Mouse (Mus musculus) kidney, postnatal 0 days (tissue): Measurements from ENCODE around the gene Adk. TPM values are rescaled to one million over a fixed set of nuclear protein-coding genes. Genes with fewer than 3 reads are reported as not detected.
A peak's percentile ranks its signal among the peaks of the same experiment; 100 is the strongest.

ENCODE experiments used
- ATAC-seq: fragments of 200-750 bp; cut with Nextera tagmentation; replicated peaks from 2 replicates; pipeline ENCODE4 v1.8.0; 2017; ENCODE audit warnings: low read depth, moderate number of reproducible peaks, moderate TSS enrichment, moderate library complexity; ENCODE audit not compliant: low FRiP score
- DNase-seq: peaks from one replicate; pipeline ENCODE4 v3.0.0-alpha.2; 2016; ENCODE audit warnings: low spot score
- H3K27ac ChIP-seq: fragments of 300-500 bp; sonication (generic); 2 replicates; pipeline ENCODE4 v1.5.1; 2014; ENCODE audit warnings: mild to moderate bottlenecking
- H3K27me3 ChIP-seq: fragments of 300-500 bp; sonication (generic); 2 replicates; pipeline ENCODE4 v1.6.1; 2014; ENCODE audit warnings: low read length, mixed read lengths; ENCODE audit not compliant: insufficient read depth
- H3K36me3 ChIP-seq: fragments of 300-500 bp; sonication (generic); 2 replicates; pipeline ENCODE4 v1.6.1; 2014; ENCODE audit warnings: low read length, mixed read lengths; ENCODE audit not compliant: insufficient read depth
- H3K4me1 ChIP-seq: fragments of 300-500 bp; sonication (generic); replicated peaks from 2 replicates; pipeline ENCODE4 v1.6.1; 2014; ENCODE audit warnings: antibody characterized with exemption, low read length, mixed read lengths; ENCODE audit not compliant: insufficient read depth
- H3K4me2 ChIP-seq: fragments of 300-500 bp; sonication (generic); 2 replicates; pipeline ENCODE4 v1.6.1; 2014; ENCODE audit warnings: mild to moderate bottlenecking, low read length, moderate library complexity, mixed read lengths
- H3K4me3 ChIP-seq: fragments of 300-500 bp; sonication (generic); replicated peaks from 2 replicates; pipeline ENCODE4 v1.5.1; 2014; ENCODE audit warnings: low read depth, low read length
- H3K9ac ChIP-seq: fragments of 300-500 bp; sonication (generic); 2 replicates; pipeline ENCODE4 v1.6.1; 2014; ENCODE audit warnings: low read depth, low read length
- H3K9me3 ChIP-seq: fragments of 300-500 bp; sonication (generic); replicated peaks from 2 replicates; pipeline ENCODE4 v1.6.1; 2016; ENCODE audit warnings: low read length, inconsistent platforms, mixed read lengths
- CTCF ChIP-seq: IDR thresholded peaks from 2 replicates; pipeline ENCODE4 v1.5.1; 2016; ENCODE audit warnings: antibody characterized with exemption, low read depth, mild to moderate bottlenecking, moderate library complexity
- WGBS: fragments of 180-500 bp; shearing (Covaris S2); extraction: QIAGEN DNeasy Blood & Tissue Kit; methylation state at CpG from one replicate; pipeline ENCODE4 v1.1.7; 2014; 5-methylcytosine and 5-hydroxymethylcytosine counted together
- polyA plus RNA-seq: library from polyadenylated mRNA; unstranded; fragments of >200 nt; fragmentation: Nextera tagmentation; extraction: Ambion mirVana; gene quantifications from 2 replicates; pipeline ENCODE4 v1.2.1, GENCODE M21; 2015

Adk gene
- polyA plus RNA-seq, 1 experiment from 2014 or later, result 193 TPM

- ATAC-seq, result no peak
- WGBS, result 89% methylated on average over 6 of the region's 6 CpGs
- DNase-seq, result no peak
- Histone ChIP-seq H3K9me3 (no peaks in the 10 kb centered on the region), H3K27ac (no peak overlapping the region), H3K4me3 (no peak overlapping the region), H3K4me2 (no peak overlapping the region), H3K36me3 (no peaks in the 10 kb centered on the region), H3K4me1 (no peaks in the 10 kb centered on the region), H3K9ac (no peak overlapping the region), H3K27me3 (no peaks in the 10 kb centered on the region)
- no peak for TF ChIP-seq CTCF
These were observed 126.0 kb downstream of the Adk start for GRCm38 (mm10) chr14:21178356-21178755.

DNA sequence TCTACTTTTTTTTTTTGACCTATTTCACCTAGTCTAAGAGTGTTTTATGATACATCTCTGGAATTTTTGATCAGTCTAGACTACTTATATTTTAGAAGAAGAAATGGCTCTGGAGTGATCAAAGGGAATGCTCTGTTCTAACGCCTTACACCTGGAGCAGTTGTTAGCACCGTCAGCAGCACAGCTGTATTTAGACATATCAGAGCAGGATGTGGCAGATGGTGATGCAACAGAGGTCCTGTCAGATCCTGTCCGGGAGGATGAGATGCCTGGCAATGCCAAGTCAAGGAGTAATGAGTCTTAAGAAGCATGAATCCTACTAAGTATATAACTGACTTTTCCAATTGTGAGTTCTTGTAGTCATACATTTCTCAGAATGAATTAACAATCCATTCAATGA is 128.7 kb downstream of the Adk start:
- H3K4me1 ChIP-seq, result no peaks in the 10 kb centered on the region
- DNase-seq (no peak), ATAC-seq (no peak)
- H3K27ac ChIP-seq, result no peak overlapping the region
- TF ChIP-seq CTCF, result no peak
- H3K9me3 ChIP-seq, result no peaks in the 10 kb centered on the region
- WGBS, result 57% methylated on average over 3 of the region's 3 CpGs
- H3K4me3 ChIP-seq, result no peak overlapping the region
- H3K9ac ChIP-seq, result no peak overlapping the region
- H3K36me3 ChIP-seq, result no peaks in the 10 kb centered on the region
- H3K27me3 ChIP-seq, result no peaks in the 10 kb centered on the region
- H3K4me2 ChIP-seq, result no peak overlapping the region

DNA sequence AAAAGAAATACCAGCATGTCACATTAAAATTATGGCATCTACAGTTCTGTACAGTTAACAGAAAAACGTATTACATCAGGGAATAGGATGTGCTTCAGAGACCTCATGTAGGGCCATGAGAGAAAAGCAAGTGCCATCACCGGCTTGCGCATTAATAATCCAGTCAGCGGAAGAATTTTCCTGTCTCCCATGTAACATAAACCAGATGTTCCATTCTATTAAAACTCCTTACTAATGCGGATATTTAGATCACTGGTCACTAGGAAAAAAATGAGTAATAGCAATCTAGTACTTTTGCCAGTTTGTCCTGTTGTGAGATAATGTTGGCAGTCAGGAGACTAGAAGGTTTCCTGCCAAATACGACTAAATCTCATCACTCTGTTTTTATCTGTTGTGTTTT is 139.6 kb downstream of the Adk start:
- no peak for TF ChIP-seq CTCF
- 58% methylated on average over 6 of the region's 6 CpGs for WGBS
- DNase-seq, result peak; percentile 42

GRCm38 (mm10) chr14:21192749-21193148 is 140.4 kb downstream of the Adk start:
- no peak overlapping the region for H3K4me3 ChIP-seq
- no peak for ATAC-seq
- no peaks in the 10 kb centered on the region for H3K36me3 ChIP-seq
- DNase-seq, result no peak
- H3K4me1 ChIP-seq, result no peaks in the 10 kb centered on the region
- no peak overlapping the region for H3K4me2 ChIP-seq
- H3K27me3 ChIP-seq, result no peaks in the 10 kb centered on the region
- WGBS, result 79% methylated on average over 3 of the region's 3 CpGs
- H3K9ac ChIP-seq, result no peak overlapping the region
- no peak for TF ChIP-seq CTCF
- H3K9me3 ChIP-seq, result no peaks in the 10 kb centered on the region
- no peak overlapping the region for H3K27ac ChIP-seq

More for the DNA sequence above, 139.6 kb downstream of the Adk start:
- H3K9me3 ChIP-seq, result no peaks in the 10 kb centered on the region
- H3K4me1 ChIP-seq, result no peaks in the 10 kb centered on the region
- H3K4me3 ChIP-seq, result no peak overlapping the region
- no peak overlapping the region for H3K9ac ChIP-seq
- H3K27ac ChIP-seq, result no peak overlapping the region
- no peak overlapping the region for H3K4me2 ChIP-seq
- ATAC-seq, result no peak
- no peaks in the 10 kb centered on the region for H3K27me3 ChIP-seq
- no peaks in the 10 kb centered on the region for H3K36me3 ChIP-seq

- Histone ChIP-seq H3K9me3 (no peaks in the 10 kb centered on the region), H3K27me3 (no peaks in the 10 kb centered on the region), H3K4me2 (no peak overlapping the region), H3K36me3 (no peaks in the 10 kb centered on the region), H3K4me3 (no peak overlapping the region), H3K9ac (no peak overlapping the region), H3K4me1 (no peaks in the 10 kb centered on the region), H3K27ac (no peak overlapping the region; the same call in 1 of the 2 replicates)
- ATAC-seq (no peak), DNase-seq (no peak)
- 57% methylated on average over 6 of the region's 6 CpGs for WGBS
- TF ChIP-seq CTCF, result no peak
These were observed 142.0 kb downstream of the Adk start for GRCm38 (mm10) chr14:21194336-21194735.

DNA sequence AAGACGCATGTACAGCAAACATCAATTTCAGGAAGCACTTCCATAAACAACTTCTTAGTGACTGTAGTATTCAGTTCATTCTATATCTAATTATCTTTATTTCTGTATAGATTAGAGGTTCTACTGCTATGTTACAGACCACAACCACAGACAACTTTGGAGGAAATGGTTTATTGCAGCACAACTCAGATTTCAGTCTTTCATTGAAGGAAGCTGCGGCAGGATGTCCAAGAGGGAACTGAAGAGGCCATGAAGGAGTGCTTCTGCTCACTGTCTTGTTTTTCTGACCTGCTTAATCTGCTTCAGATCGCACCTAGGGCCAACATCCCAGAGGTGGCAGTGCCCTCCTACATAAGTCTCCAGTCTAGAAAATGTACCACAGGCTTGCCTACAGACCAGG is 148.5 kb downstream of the Adk start:
- no peak for TF ChIP-seq CTCF
- no peak for ATAC-seq
- H3K9ac ChIP-seq, result no peak overlapping the region
- DNase-seq, result no peak
- no peak overlapping the region for H3K4me3 ChIP-seq
- no peaks in the 10 kb centered on the region for H3K27me3 ChIP-seq
- H3K4me2 ChIP-seq, result no peak overlapping the region
- no peak overlapping the region for H3K27ac ChIP-seq
- H3K9me3 ChIP-seq, result no peaks in the 10 kb centered on the region
- 77% methylated on average over 3 of the region's 3 CpGs for WGBS
- H3K4me1 ChIP-seq, result no peaks in the 10 kb centered on the region
- H3K36me3 ChIP-seq, result no peaks in the 10 kb centered on the region

DNA sequence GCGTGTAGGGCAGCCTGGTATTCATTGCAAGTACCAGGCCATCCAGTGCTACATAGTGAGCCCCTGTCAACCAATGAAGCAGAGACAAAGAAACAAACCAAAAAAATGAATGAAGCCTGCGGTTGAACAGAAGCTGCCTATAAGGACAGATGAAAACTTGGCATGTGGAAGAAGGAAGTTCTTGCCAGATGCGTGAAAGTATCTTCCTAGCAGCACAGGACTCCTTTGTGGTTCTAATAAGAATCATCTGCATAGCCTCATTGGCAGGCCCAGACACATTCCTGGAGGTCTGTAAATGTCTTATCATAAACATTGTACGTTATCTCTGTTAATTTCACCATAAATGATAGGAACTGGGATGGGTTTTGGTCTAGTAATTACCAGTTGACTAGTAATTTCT is 154.1 kb downstream of the Adk start:
- 88% methylated on average over 4 of the region's 4 CpGs for WGBS
- Histone ChIP-seq H3K27ac (no peak overlapping the region), H3K27me3 (no peaks in the 10 kb centered on the region), H3K4me3 (no peak overlapping the region), H3K9ac (no peak overlapping the region), H3K36me3 (no peaks in the 10 kb centered on the region), H3K4me2 (no peak overlapping the region), H3K9me3 (no peaks in the 10 kb centered on the region), H3K4me1 (no peaks in the 10 kb centered on the region)
- no peak for DNase-seq
- no peak for TF ChIP-seq CTCF
- ATAC-seq, result no peak
